Mouse (Mus musculus): ENCODE results near the gene Lig1.
"Not testable (repeated sequence)": the region's sequence is repeated elsewhere in the genome, so short reads cannot be mapped to it uniquely, and the experiment has no call there.

The Lig1 gene

GRCm38 (mm10) chr7:13277081-13277480 lies at the start of gene Lig1:
Gene Lig1, plus strand, starts transcription at chr7:13277283.
- DNase-seq (ENCODE audit: low read depth, low spot score): no peak

- no peak for DNase-seq (ENCODE audit: low read depth, low spot score)
Observed at GRCm38 (mm10) chr7:13260746-13261700, 16.1 kb upstream of the Lig1 start.

GRCm38 (mm10) chr7:13263851-13264250 lies 13.2 kb upstream of the Lig1 start:
- no peak for DNase-seq (ENCODE audit: low read depth, low spot score)

- peak; percentile 9 for DNase-seq (ENCODE audit: low read depth, low spot score)
Observed at GRCm38 (mm10) chr7:13264396-13264795, 12.7 kb upstream of the Lig1 start.

- no peak for DNase-seq (ENCODE audit: low read depth, low spot score)
Observed at GRCm38 (mm10) chr7:13268749-13269260, 8.3 kb upstream of the Lig1 start.

GRCm38 (mm10) chr7:13269394-13269793 lies 7.7 kb upstream of the Lig1 start:
- DNase-seq (ENCODE audit: low read depth, low spot score): no peak

GRCm38 (mm10) chr7:13271704-13272103 lies 5.4 kb upstream of the Lig1 start:
- DNase-seq (ENCODE audit: low read depth, low spot score): no peak

GRCm38 (mm10) chr7:13277833-13278232 lies 750 bp downstream of the Lig1 start:
- no peak for DNase-seq (ENCODE audit: low read depth, low spot score)

- DNase-seq (ENCODE audit: low read depth, low spot score): peak; percentile 88
Observed at GRCm38 (mm10) chr7:13278308-13278891, 1.3 kb downstream of the Lig1 start, which contains the start of gene Zswim9. Gene Zswim9, minus strand, starts transcription at chr7:13278721.

GRCm38 (mm10) chr7:13278957-13279356 lies 1.9 kb downstream of the Lig1 start:
- DNase-seq (ENCODE audit: low read depth, low spot score): not testable (repeated sequence)

- peak; percentile 40 for DNase-seq (ENCODE audit: low read depth, low spot score)
Observed at GRCm38 (mm10) chr7:13288621-13289020, 11.5 kb downstream of the Lig1 start.

- no peak for DNase-seq (ENCODE audit: low read depth, low spot score)
Observed at GRCm38 (mm10) chr7:13290041-13290675, 13.1 kb downstream of the Lig1 start.

GRCm38 (mm10) chr7:13291370-13291769 lies 14.3 kb downstream of the Lig1 start:
- no peak for DNase-seq (ENCODE audit: low read depth, low spot score)

- DNase-seq (ENCODE audit: low read depth, low spot score): no peak
Observed at GRCm38 (mm10) chr7:13293878-13294855, 17.1 kb downstream of the Lig1 start.

- no peak for DNase-seq (ENCODE audit: low read depth, low spot score)
Observed at GRCm38 (mm10) chr7:13295256-13295655, 18.2 kb downstream of the Lig1 start.

GRCm38 (mm10) chr7:13297636-13298035 lies 20.6 kb downstream of the Lig1 start:
- DNase-seq (ENCODE audit: low read depth, low spot score): no peak

GRCm38 (mm10) chr7:13298821-13299220 lies 21.7 kb downstream of the Lig1 start:
- DNase-seq (ENCODE audit: low read depth, low spot score): no peak

GRCm38 (mm10) chr7:13301643-13302042 lies 24.6 kb downstream of the Lig1 start:
- no peak for DNase-seq (ENCODE audit: low read depth, low spot score)

- no peak for DNase-seq (ENCODE audit: low read depth, low spot score)
Observed at GRCm38 (mm10) chr7:13302780-13303179, 25.7 kb downstream of the Lig1 start.

- no peak for DNase-seq (ENCODE audit: low read depth, low spot score)
Observed at GRCm38 (mm10) chr7:13303372-13303771, 26.3 kb downstream of the Lig1 start.

- no peak for DNase-seq (ENCODE audit: low read depth, low spot score)
Observed at GRCm38 (mm10) chr7:13309407-13309806, 32.3 kb downstream of the Lig1 start.
